Mouse (Mus musculus): ENCODE measurements around the gene Camk2b.

- TF ChIP-seq POLR2A (IDR thresholded peaks at IDR 0.05; ENCODE audit: low read depth, low read length) (no peak), CTCF (conservative IDR thresholded peaks at IDR 0.05; ENCODE audit: insufficient read depth, insufficient read length, low read depth, low read length) (no peak)
These were observed 111.7 kb downstream of the Camk2b start for GRCm38 (mm10) chr11:5954435-5954834.
